Mouse (Mus musculus): ENCODE measurements at regions not wholly inside any gene's neighbourhood (a gene's known extent, or its start where the extent isn't known, plus 50 kb on each side); places are given as distances from the start of the nearest gene placed in this dataset.
A peak's percentile ranks its signal among the peaks of the same experiment; 100 is the strongest.

DNA sequence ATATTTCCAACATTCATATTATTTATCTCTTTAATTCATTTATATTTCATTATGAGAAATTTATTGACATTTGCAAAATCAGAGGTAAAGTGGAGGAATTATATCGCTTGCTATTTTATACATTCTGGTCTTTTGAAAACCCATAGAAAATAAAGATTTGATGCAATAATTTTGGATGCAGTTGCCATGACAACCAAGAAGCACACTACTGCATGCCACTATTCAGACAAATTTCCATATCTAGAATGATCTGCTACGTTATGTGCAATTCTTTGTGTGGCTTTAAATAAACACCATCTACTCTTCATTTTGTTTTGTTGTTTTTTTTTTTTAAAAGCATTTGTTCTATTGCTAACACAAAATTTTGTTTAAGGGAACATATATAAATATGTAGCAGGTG is 474.4 kb downstream of the Pcdh18 start:
- intact Hi-C loops (cut with DNase I), result no loop called here
- peak in 1 of 2 experiments; percentile 16 for DNase-seq (ENCODE audit: extremely low spot score in 1 of 2, low spot score in 2 of 2)

DNA sequence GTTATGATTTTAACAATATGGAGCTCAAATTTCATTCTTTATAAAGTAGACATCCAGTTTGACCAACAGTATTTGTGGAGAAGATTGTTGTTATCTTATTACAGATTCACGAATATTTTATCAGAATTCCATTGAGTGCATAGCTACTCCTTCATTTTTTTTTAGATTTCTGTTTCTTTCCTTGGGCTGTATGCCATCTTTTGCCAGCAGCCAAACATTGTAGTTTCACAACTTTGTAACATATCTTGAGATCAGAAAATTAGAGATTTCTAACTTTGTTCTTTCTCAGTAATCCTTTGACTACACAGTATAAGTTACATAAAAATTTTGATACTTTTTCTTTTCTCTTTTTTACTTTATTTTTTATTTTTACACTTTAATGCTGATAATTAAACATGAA is 478.8 kb downstream of the Pcdh18 start:
- DNase-seq (ENCODE audit: extremely low spot score in 1 of 2, low spot score in 2 of 2), result no peak
- intact Hi-C loops (cut with DNase I), result no loop called here

DNA sequence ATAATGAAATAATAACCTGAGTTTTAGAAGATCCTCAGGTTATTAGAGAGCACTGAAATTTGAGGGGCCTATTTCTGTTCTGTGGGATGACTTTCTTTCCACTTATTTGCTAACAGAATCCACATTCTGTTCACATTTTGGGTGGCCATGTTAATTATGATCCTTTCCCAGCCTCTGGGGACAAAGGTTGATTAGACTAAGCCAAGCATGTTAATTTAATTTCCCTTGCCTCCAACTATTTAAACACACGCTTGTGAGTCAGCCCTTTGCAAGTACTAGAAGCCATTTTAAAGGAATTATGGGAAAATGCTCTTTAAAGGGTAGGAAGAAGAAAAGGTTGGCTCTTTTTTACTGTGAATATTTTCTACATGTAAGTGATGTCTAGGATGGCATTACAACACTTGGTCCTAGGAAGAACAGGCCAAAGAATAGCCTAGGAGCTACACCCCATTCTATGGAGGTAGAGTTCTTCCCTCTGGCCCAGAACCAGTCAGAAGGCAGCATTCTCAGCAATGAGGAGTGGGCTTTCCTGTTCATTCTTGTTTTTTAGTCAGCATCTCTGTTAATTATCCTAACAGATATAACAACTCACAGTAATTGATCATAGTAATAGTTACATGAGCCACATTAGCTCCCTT is 482.7 kb downstream of the Pcdh18 start:
- intact Hi-C loops (cut with DNase I), result no loop called here
- no peak for DNase-seq (ENCODE audit: extremely low spot score in 1 of 2, low spot score in 2 of 2)

DNA sequence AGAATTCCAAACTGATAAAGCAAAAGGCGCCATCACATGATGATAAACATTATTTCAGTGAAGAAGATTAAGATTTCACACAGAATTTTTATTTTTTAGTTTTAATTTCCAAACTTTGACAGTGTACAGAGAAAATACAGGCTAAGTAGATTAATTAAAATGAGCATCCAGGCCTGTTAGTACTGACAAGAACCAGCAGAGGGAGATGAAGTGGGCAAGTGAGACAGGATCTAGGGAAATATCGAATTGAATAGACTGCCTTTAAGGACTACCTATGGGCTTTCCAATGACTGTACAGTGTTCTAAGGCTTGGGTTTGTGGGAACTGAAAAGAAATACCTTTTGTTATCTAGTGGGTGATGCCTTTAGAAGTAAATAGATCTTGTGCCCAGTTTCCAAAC is 491.1 kb downstream of the Pcdh18 start:
- DNase-seq (ENCODE audit: extremely low spot score in 1 of 2, low spot score in 2 of 2), result no peak
- intact Hi-C loops (cut with DNase I), result no loop called here
